Mouse (Mus musculus): ENCODE data around the gene Ankrd63. TPM values are rescaled to one million over a fixed set of nuclear protein-coding genes. Genes with fewer than 3 reads are reported as not detected.
A peak's percentile ranks its signal among the peaks of the same experiment; 100 is the strongest.

Ankrd63 gene
- polyA plus RNA-seq (2015; fragmentation: Nextera tagmentation; extraction: Ambion mirVana): 0.02 and 0.06 TPM in 2 replicates

GRCm38 (mm10) chr2:118703913-118704730 lies at the start of gene Ankrd63:
Gene Ankrd63, minus strand, starts transcription at chr2:118703963.
- H3K9ac ChIP-seq (ENCODE audit: low read depth, low read length): peak within 1 kb of the TSS; percentile 7; the same call in 1 of the 2 replicates
- H3K27me3 ChIP-seq (ENCODE audit: control insufficient read depth, insufficient read depth, low read depth, low read length): peaks cover 97% of the 10 kb centered on the region
- under 1% methylated on average over 50 of the region's 50 CpGs for WGBS (ENCODE audit: insufficient replicate concordance)

GRCm38 (mm10) chr2:118752792-118753108 lies 49.0 kb upstream of the Ankrd63 start:
- H3K27me3 ChIP-seq (ENCODE audit: control insufficient read depth, insufficient read depth, low read depth, low read length): no peaks in the 10 kb centered on the region
- no peak overlapping the region for H3K9ac ChIP-seq (ENCODE audit: low read depth, low read length)
- 37% methylated on average over 4 of the region's 4 CpGs for WGBS (ENCODE audit: insufficient replicate concordance)
- peaks cover 16% of the 10 kb centered on the region for H3K4me1 ChIP-seq (ENCODE audit: control insufficient read depth, low read depth, low read length)
- no peak overlapping the region for H3K4me3 ChIP-seq (ENCODE audit: low read depth, low read length)
- peak; percentile 82 for ATAC-seq (ENCODE audit: low read depth)
- H3K9me3 ChIP-seq (replicated peaks; ENCODE audit: control insufficient read depth, low read length): no peaks in the 10 kb centered on the region
- peak overlapping the region; percentile 38; the same call in 1 of the 2 replicates for H3K4me2 ChIP-seq (ENCODE audit: low read depth, low read length)
- peak overlapping the region; percentile 75 for H3K27ac ChIP-seq (ENCODE audit: low read length)
- no peaks in the 10 kb centered on the region for H3K36me3 ChIP-seq (ENCODE audit: control insufficient read depth, insufficient read depth)

More at GRCm38 (mm10) chr2:118703913-118704730, at the start of gene Ankrd63:
- H3K9me3 ChIP-seq (replicated peaks; ENCODE audit: control insufficient read depth, low read length): no peaks in the 10 kb centered on the region
- H3K4me2 ChIP-seq (ENCODE audit: low read depth, low read length): peak within 1 kb of the TSS; percentile 62
- peak within 1 kb of the TSS; percentile 52 for H3K4me3 ChIP-seq (ENCODE audit: low read depth, low read length)
- H3K27ac ChIP-seq (ENCODE audit: low read length): no peak within 1 kb of the TSS
- no peaks in the 10 kb centered on the region for H3K36me3 ChIP-seq (ENCODE audit: control insufficient read depth, insufficient read depth)
- ATAC-seq (ENCODE audit: low read depth): no peak
- peaks cover 20% of the 10 kb centered on the region for H3K4me1 ChIP-seq (ENCODE audit: control insufficient read depth, low read depth, low read length)

- 57% methylated on average over 16 of the region's 16 CpGs for WGBS (ENCODE audit: insufficient replicate concordance)
- Histone ChIP-seq H3K27ac (ENCODE audit: low read length) (peak overlapping the region; percentile 75), H3K4me2 (ENCODE audit: low read depth, low read length) (peak overlapping the region; percentile 38), H3K9me3 (replicated peaks; ENCODE audit: control insufficient read depth, low read length) (no peaks in the 10 kb centered on the region), H3K27me3 (ENCODE audit: control insufficient read depth, insufficient read depth, low read depth, low read length) (no peaks in the 10 kb centered on the region), H3K4me3 (ENCODE audit: low read depth, low read length) (no peak overlapping the region), H3K36me3 (ENCODE audit: control insufficient read depth, insufficient read depth) (no peaks in the 10 kb centered on the region), H3K9ac (ENCODE audit: low read depth, low read length) (no peak overlapping the region), H3K4me1 (ENCODE audit: control insufficient read depth, low read depth, low read length) (peaks cover 22% of the 10 kb centered on the region)
- 0 out of 2 replicates have a peak, but pooled peaks have one; percentile 23 for ATAC-seq (ENCODE audit: low read depth)
Measured at GRCm38 (mm10) chr2:118751896-118752791, 48.4 kb upstream of the Ankrd63 start.

- no peak for ATAC-seq (ENCODE audit: low read depth)
- Histone ChIP-seq H3K9ac (ENCODE audit: low read depth, low read length) (no peak overlapping the region), H3K36me3 (ENCODE audit: control insufficient read depth, insufficient read depth) (no peaks in the 10 kb centered on the region), H3K9me3 (replicated peaks; ENCODE audit: control insufficient read depth, low read length) (no peaks in the 10 kb centered on the region), H3K4me1 (ENCODE audit: control insufficient read depth, low read depth, low read length) (peaks cover 30% of the 10 kb centered on the region), H3K27ac (ENCODE audit: low read length) (no peak overlapping the region), H3K27me3 (ENCODE audit: control insufficient read depth, insufficient read depth, low read depth, low read length) (no peaks in the 10 kb centered on the region), H3K4me2 (ENCODE audit: low read depth, low read length) (no peak overlapping the region), H3K4me3 (ENCODE audit: low read depth, low read length) (no peak overlapping the region)
- WGBS (ENCODE audit: insufficient replicate concordance): 55% methylated on average over 8 of the region's 8 CpGs
Measured at GRCm38 (mm10) chr2:118750476-118750875, 46.7 kb upstream of the Ankrd63 start.

- Histone ChIP-seq H3K4me1 (ENCODE audit: control insufficient read depth, low read depth, low read length) (peaks cover 40% of the 10 kb centered on the region), H3K4me2 (ENCODE audit: low read depth, low read length) (no peak overlapping the region)
- WGBS (ENCODE audit: insufficient replicate concordance): 74% methylated on average over 10 of the region's 10 CpGs
Measured at GRCm38 (mm10) chr2:118749341-118749884, 45.6 kb upstream of the Ankrd63 start.

GRCm38 (mm10) chr2:118747301-118747960 lies 43.7 kb upstream of the Ankrd63 start:
- H3K27me3 ChIP-seq (ENCODE audit: control insufficient read depth, insufficient read depth, low read depth, low read length): peaks cover 9% of the 10 kb centered on the region; the same call in 1 of the 2 replicates
- peak overlapping the region; percentile 85 for H3K4me3 ChIP-seq (ENCODE audit: low read depth, low read length)
- no peaks in the 10 kb centered on the region for H3K36me3 ChIP-seq (ENCODE audit: control insufficient read depth, insufficient read depth)
- H3K4me2 ChIP-seq (ENCODE audit: low read depth, low read length): peak overlapping the region; percentile 99
- peaks cover 38% of the 10 kb centered on the region for H3K4me1 ChIP-seq (ENCODE audit: control insufficient read depth, low read depth, low read length)
- no peak for ATAC-seq (ENCODE audit: low read depth)
- 33% methylated on average over 10 of the region's 10 CpGs for WGBS (ENCODE audit: insufficient replicate concordance)
- no peak overlapping the region for H3K27ac ChIP-seq (ENCODE audit: low read length)
- no peaks in the 10 kb centered on the region for H3K9me3 ChIP-seq (replicated peaks; ENCODE audit: control insufficient read depth, low read length)
- H3K9ac ChIP-seq (ENCODE audit: low read depth, low read length): peak overlapping the region; percentile 89; the same call in 1 of the 2 replicates

More at GRCm38 (mm10) chr2:118749341-118749884, 45.6 kb upstream of the Ankrd63 start:
- no peak for ATAC-seq (ENCODE audit: low read depth)
- H3K27ac ChIP-seq (ENCODE audit: low read length): no peak overlapping the region
- H3K9ac ChIP-seq (ENCODE audit: low read depth, low read length): no peak overlapping the region
- peaks cover under 1% of the 10 kb centered on the region; the same call in 1 of the 2 replicates for H3K27me3 ChIP-seq (ENCODE audit: control insufficient read depth, insufficient read depth, low read depth, low read length)
- H3K4me3 ChIP-seq (ENCODE audit: low read depth, low read length): no peak overlapping the region
- no peaks in the 10 kb centered on the region for H3K9me3 ChIP-seq (replicated peaks; ENCODE audit: control insufficient read depth, low read length)
- no peaks in the 10 kb centered on the region for H3K36me3 ChIP-seq (ENCODE audit: control insufficient read depth, insufficient read depth)

GRCm38 (mm10) chr2:118745915-118746901 lies 42.4 kb upstream of the Ankrd63 start:
- H3K4me2 ChIP-seq (ENCODE audit: low read depth, low read length): peak overlapping the region; percentile 99
- peak overlapping the region; percentile 85 for H3K4me3 ChIP-seq (ENCODE audit: low read depth, low read length)
- ATAC-seq (ENCODE audit: low read depth): peak; percentile 35
- H3K27me3 ChIP-seq (ENCODE audit: control insufficient read depth, insufficient read depth, low read depth, low read length): peaks cover 9% of the 10 kb centered on the region; the same call in 1 of the 2 replicates
- H3K9ac ChIP-seq (ENCODE audit: low read depth, low read length): peak overlapping the region; percentile 89
- H3K27ac ChIP-seq (ENCODE audit: low read length): peak overlapping the region; percentile 46
- no peaks in the 10 kb centered on the region for H3K9me3 ChIP-seq (replicated peaks; ENCODE audit: control insufficient read depth, low read length)
- under 1% methylated on average over 109 of the region's 113 CpGs for WGBS (ENCODE audit: insufficient replicate concordance)
- H3K4me1 ChIP-seq (ENCODE audit: control insufficient read depth, low read depth, low read length): peaks cover 30% of the 10 kb centered on the region
- no peaks in the 10 kb centered on the region for H3K36me3 ChIP-seq (ENCODE audit: control insufficient read depth, insufficient read depth)
